Mouse (Mus musculus) embryonic facial prominence, embryonic 11.5 days (tissue): ENCODE measurements around the gene Terb1. TPM values are rescaled to one million over a fixed set of nuclear protein-coding genes. Genes with fewer than 3 reads are reported as not detected.
A peak's percentile ranks its signal among the peaks of the same experiment; 100 is the strongest.

ENCODE experiments used
- ATAC-seq: fragments of 200-750 bp; cut with Nextera tagmentation; replicated peaks from 2 replicates; pipeline ENCODE4 v1.8.0; 2017; ENCODE audit warnings: low read depth; ENCODE audit not compliant: insufficient number of reproducible peaks, low FRiP score, low TSS enrichment
- DNase-seq: peaks from one replicate; pipeline ENCODE4 v3.0.0-alpha.2; 2015; ENCODE audit warnings: low spot score
- H3K27ac ChIP-seq: fragments of 300-500 bp; sonication (generic); replicated peaks from 2 replicates; pipeline ENCODE4 v1.5.1; 2014; ENCODE audit warnings: mild to moderate bottlenecking, low read depth, low read length, control low read depth
- H3K27me3 ChIP-seq: fragments of 300-500 bp; sonication (generic); 2 replicates; pipeline ENCODE4 v1.6.1; 2014; ENCODE audit warnings: mild to moderate bottlenecking, low read length, moderate library complexity, mixed read lengths; ENCODE audit not compliant: control insufficient read depth, insufficient read depth
- H3K36me3 ChIP-seq: fragments of 300-500 bp; sonication (generic); replicated peaks from 2 replicates; pipeline ENCODE4 v1.6.1; 2014; ENCODE audit warnings: low read depth, mild to moderate bottlenecking, low read length, moderate library complexity, mixed read lengths; ENCODE audit not compliant: control insufficient read depth, insufficient read depth
- H3K4me1 ChIP-seq: fragments of 300-500 bp; sonication (generic); 2 replicates; pipeline ENCODE4 v1.6.1; 2014; ENCODE audit warnings: low read length, mixed read lengths; ENCODE audit not compliant: control insufficient read depth, insufficient read depth
- H3K4me2 ChIP-seq: fragments of 300-500 bp; sonication (generic); 2 replicates; pipeline ENCODE4 v1.6.1; 2014; ENCODE audit warnings: low read depth, mild to moderate bottlenecking, control low read depth, low read length, moderate library complexity
- H3K4me3 ChIP-seq: fragments of 300-500 bp; sonication (generic); 2 replicates; pipeline ENCODE4 v1.5.1; 2014; ENCODE audit warnings: low read depth, low read length, control low read depth
- H3K9ac ChIP-seq: fragments of 300-500 bp; sonication (generic); replicated peaks from 2 replicates; pipeline ENCODE4 v1.6.1; 2014; ENCODE audit warnings: mild to moderate bottlenecking, control low read depth, low read length
- H3K9me3 ChIP-seq: fragments of 300-500 bp; sonication (generic); replicated peaks from 2 replicates; pipeline ENCODE4 v1.6.1; 2016; ENCODE audit warnings: mild to moderate bottlenecking, low read length, inconsistent platforms, mixed read lengths; ENCODE audit not compliant: control insufficient read depth
- WGBS: fragments of 180-500 bp; shearing (Covaris S2); extraction: QIAGEN DNeasy Blood & Tissue Kit; methylation state at CpG from one replicate; pipeline ENCODE4 v1.1.7; 2014; 5-methylcytosine and 5-hydroxymethylcytosine counted together
- polyA plus RNA-seq: library from polyadenylated mRNA; unstranded; fragments of >200 nt; fragmentation: Nextera tagmentation; extraction: Ambion mirVana; gene quantifications from 2 replicates; pipeline ENCODE4 v1.2.1, GENCODE M21; 2014

The Terb1 gene
- polyA plus RNA-seq, 1 experiment from 2014 or later: 0.39 TPM

DNA sequence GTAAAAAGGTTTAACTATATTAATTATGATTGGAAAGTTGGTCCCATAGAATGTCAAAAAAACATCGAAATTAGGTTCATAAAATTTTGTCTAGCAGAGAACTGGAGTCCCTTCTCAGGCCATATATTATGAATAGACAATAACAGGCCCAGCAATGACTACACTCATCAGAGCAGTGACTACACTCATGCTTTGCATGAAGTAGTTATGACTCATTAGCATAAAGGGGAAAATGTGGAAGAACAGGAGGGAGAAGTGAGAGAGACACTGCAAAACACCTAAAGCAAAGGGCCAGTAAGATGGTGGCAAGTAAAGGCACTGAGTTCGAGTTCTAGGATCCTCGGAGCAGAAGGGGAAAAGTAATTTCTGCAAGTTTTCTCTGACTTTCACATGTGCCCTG lies 63.7 kb downstream of the Terb1 start:
- Histone ChIP-seq H3K4me3 (no peak overlapping the region), H3K27me3 (no peaks in the 10 kb centered on the region), H3K9me3 (no peaks in the 10 kb centered on the region), H3K9ac (no peak overlapping the region), H3K4me1 (no peaks in the 10 kb centered on the region), H3K36me3 (no peaks in the 10 kb centered on the region), H3K27ac (no peak overlapping the region), H3K4me2 (no peak overlapping the region)
- DNase-seq (no peak), ATAC-seq (no peak)
- 79% methylated on average over 3 of the region's 3 CpGs for WGBS

DNA sequence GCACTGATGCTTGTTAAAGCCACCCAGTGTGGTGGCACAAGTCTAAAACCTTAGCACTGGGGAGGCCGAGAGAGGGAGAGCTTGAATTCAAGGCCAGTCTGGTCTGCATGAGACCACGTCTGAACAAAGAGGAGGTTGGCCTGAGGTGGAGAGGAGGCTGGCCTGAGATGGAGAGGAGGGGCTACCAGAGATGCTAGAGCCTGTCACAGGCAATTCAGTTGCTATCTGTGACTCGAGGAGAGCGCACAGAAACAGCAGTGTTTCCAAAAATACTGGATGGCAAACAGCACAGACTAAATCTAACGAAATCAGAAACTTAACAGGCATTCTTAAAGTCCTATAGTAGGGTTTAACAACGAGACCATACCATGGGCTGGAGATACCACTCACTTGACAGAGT lies 64.5 kb downstream of the Terb1 start:
- H3K27ac ChIP-seq: no peak overlapping the region
- 53% methylated on average over 6 of the region's 6 CpGs for WGBS

DNA sequence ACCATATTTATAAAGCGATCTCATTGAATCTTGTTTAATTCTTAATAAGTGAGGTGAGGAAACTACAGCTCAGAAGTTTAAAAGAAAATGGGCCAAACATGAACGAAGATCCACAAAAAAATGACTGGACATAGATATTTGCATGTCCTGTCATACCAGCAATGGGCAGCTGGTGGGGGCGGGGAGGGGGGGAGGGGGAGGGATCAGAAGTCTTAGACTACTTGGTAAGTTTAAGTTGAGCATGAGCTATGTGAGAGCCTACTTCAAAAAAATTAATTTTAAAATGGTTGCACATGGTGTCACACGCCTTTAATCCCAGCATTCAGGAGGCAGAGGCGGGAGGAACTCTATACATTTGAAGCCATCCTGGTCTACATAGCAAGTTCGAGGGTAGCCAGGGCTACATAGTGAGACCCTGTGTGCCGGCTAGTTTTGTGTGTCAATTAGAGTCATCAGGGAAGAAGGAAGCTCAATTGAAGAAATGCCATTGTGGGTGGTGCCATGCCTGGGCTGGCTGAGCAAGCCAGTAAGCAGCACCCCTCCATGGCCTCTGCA lies 66.5 kb downstream of the Terb1 start:
- H3K27ac ChIP-seq: no peak overlapping the region
- DNase-seq (no peak), ATAC-seq (peak; percentile 10; the same call in 1 of the 2 replicates)
- no peaks in the 10 kb centered on the region for H3K4me1 ChIP-seq
- H3K9me3 ChIP-seq: no peaks in the 10 kb centered on the region
- peak overlapping the region; percentile 96; the same call in 1 of the 2 replicates for H3K9ac ChIP-seq
- H3K4me2 ChIP-seq: no peak overlapping the region; the same call in none of the 2 replicates
- WGBS: 69% methylated on average over 7 of the region's 7 CpGs
- peak overlapping the region; percentile 91 for H3K4me3 ChIP-seq
- peaks cover 5% of the 10 kb centered on the region; the same call in 1 of the 2 replicates for H3K36me3 ChIP-seq
- no peaks in the 10 kb centered on the region for H3K27me3 ChIP-seq

More for the DNA sequence above, 64.5 kb downstream of the Terb1 start:
- ATAC-seq (no peak), DNase-seq (no peak)
- no peaks in the 10 kb centered on the region for H3K9me3 ChIP-seq
- H3K4me2 ChIP-seq: no peak overlapping the region
- H3K4me3 ChIP-seq: no peak overlapping the region
- no peaks in the 10 kb centered on the region for H3K27me3 ChIP-seq
- H3K36me3 ChIP-seq: no peaks in the 10 kb centered on the region
- no peaks in the 10 kb centered on the region for H3K4me1 ChIP-seq
- no peak overlapping the region for H3K9ac ChIP-seq

DNA sequence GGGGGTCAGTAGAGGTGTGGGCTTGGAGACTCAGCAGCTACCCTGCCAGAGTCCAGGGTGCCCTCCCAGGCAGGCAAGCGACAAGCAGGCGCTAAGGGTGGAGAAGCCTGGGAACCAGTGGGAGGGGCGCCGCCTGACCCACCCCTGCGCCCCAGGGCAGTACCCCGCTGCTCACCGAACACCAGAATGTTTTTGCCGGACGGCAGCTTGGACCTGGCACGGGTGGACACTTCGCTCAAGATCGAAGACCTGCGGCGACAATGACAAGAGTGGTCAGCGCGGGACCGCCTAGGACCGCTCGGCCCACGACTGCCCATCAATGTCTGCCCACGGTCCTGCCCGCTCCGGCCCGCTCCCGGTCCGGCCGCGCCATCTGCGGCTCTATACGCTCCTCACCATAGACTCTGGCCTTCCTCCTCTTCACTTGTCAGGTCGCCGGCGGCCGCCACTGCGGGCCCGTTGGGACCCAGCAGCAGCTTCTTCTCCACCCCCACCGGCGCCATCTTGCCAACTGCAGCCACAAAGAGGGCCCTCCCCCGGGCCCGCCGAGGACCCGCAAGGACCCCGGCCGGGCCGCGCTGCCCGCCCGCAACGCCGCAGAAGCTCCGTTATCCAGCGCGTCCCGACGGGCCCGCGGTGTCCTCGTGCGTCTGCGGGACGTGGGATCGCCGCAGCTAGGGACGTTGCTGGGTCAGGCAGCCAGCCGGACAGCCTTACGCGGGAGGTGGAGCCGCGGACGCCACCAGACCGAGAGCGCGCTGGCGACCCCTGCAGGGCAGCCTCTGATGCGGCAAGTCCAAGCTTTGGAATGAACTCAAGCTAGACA lies 67.2 kb downstream of the Terb1 start, which contains the start of gene Dync1li2:
Gene Dync1li2 (minus strand): TSS at position 749 of the 826 bp plus-strand sequence.
- no peaks in the 10 kb centered on the region for H3K27me3 ChIP-seq
- H3K9me3 ChIP-seq: no peaks in the 10 kb centered on the region
- H3K4me1 ChIP-seq: no peaks in the 10 kb centered on the region
- H3K4me2 ChIP-seq: peak within 1 kb of the TSS; percentile 72
- WGBS: under 1% methylated on average over 71 of the region's 75 CpGs
- peak within 1 kb of the TSS; percentile 91 for H3K4me3 ChIP-seq
- H3K36me3 ChIP-seq: peaks cover 10% of the 10 kb centered on the region
- peak; percentile 87 for ATAC-seq
- DNase-seq: peak; percentile 89
- peak within 1 kb of the TSS; percentile 96 for H3K9ac ChIP-seq
- H3K27ac ChIP-seq: peak within 1 kb of the TSS; percentile 86

DNA sequence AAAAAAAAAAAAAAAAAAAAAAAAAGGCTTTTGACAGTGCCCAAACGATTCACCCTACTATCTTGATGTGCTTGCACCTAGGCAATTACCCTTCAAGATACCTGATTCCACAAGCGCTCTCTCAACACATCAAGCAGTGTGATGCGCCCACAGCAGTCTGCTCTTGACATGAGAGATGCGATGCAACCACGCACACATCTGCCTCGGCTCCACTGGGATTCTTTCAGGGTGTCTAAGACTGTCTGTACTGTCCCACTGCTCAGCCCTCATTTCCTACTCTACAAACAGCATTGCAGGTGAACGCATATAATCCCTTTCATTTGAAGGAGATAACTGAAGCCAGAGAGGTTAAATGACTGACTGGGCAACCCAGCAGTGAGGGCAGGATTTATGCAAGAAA lies 68.1 kb downstream of the Terb1 start:
- DNase-seq (no peak), ATAC-seq (no peak)
- no peak overlapping the region for H3K27ac ChIP-seq
- H3K27me3 ChIP-seq: no peaks in the 10 kb centered on the region
- H3K4me3 ChIP-seq: peak overlapping the region; percentile 91
- H3K36me3 ChIP-seq: peaks cover 19% of the 10 kb centered on the region
- H3K4me2 ChIP-seq: peak overlapping the region; percentile 72
- H3K4me1 ChIP-seq: no peaks in the 10 kb centered on the region
- WGBS: 64% methylated on average over 7 of the region's 7 CpGs
- peak overlapping the region; percentile 96 for H3K9ac ChIP-seq
- H3K9me3 ChIP-seq: no peaks in the 10 kb centered on the region

DNA sequence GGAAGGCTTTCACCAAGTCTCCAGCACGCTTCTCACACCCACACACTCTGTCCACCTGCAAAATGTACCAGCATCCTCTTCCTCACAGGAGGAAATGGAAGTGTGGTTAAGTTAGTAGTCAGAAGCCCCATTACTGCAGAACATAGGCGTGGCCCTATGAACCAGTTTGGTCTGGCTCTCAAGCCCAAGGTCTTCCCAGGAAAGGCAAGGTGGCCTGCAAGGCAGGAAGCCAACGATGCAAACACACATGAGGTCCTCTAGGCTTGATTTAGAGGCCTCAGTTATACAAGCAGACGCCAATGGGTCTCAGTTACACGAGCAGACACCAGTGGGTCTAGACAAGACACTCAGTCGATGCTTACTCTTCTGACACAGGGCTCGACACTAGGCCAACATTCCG lies 70.2 kb downstream of the Terb1 start:
- Histone ChIP-seq H3K4me3 (no peak overlapping the region), H3K9me3 (no peaks in the 10 kb centered on the region), H3K27me3 (no peaks in the 10 kb centered on the region), H3K27ac (no peak overlapping the region), H3K36me3 (peaks cover 27% of the 10 kb centered on the region), H3K4me1 (no peaks in the 10 kb centered on the region), H3K4me2 (no peak overlapping the region), H3K9ac (no peak overlapping the region)
- no peak for ATAC-seq
- DNase-seq: no peak
- WGBS: 90% methylated on average over 8 of the region's 8 CpGs

DNA sequence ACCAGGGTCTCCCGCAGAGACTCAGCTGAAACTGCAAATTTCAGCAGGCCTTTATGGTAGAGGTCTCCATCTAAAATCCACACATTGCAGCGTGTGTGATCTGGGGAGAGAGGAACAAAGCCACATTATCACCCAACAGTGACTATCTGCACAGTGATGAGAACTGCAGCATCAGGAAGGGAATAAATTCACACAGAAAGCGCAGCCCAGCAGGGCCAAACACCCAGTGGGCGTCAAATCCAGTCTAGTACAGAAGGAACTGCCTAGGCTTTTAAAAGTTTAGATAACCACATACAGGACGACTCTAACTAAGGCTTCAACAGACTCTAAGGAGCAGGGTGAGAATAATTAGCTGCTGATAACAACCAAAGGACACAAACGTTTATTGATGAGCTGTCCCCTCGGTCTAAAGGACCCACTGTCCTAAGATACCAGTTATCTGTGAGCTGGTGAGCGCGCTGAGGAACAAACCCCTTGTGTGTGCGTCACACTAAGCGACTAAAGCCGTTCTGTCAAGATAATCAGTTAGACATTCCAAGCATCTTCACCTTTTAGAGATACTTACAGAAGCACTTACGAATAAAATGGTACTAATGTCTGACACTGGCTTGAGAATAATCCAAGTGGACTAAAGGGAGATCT lies 72.1 kb downstream of the Terb1 start:
- no peak overlapping the region for H3K9ac ChIP-seq
- no peaks in the 10 kb centered on the region for H3K27me3 ChIP-seq
- H3K27ac ChIP-seq: no peak overlapping the region
- DNase-seq: no peak
- H3K4me3 ChIP-seq: no peak overlapping the region
- no peak for ATAC-seq
- H3K9me3 ChIP-seq: no peaks in the 10 kb centered on the region
- WGBS: 94% methylated on average over 13 of the region's 13 CpGs
- no peak overlapping the region for H3K4me2 ChIP-seq
- H3K36me3 ChIP-seq: peaks cover 35% of the 10 kb centered on the region
- H3K4me1 ChIP-seq: no peaks in the 10 kb centered on the region

DNA sequence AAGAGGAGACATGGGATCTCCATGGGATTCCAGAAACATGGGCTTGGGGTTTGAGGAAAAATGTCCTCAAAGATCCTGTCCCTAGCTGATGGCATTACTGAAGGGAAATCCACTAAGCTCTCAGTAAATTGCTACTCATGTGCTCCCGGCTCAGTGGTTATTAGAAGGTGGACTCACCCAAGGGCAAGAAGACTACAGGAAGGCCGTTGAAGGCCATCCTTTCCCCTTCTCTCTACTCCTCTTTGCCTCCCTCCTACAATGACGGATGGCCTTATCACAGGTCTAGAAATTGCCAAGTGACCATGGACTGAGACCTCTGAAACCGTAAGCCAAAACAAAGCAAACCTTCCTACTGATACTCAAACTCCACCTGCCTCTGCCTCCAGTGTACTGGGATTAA lies 73.1 kb downstream of the Terb1 start:
- H3K4me1 ChIP-seq: no peaks in the 10 kb centered on the region
- H3K9ac ChIP-seq: no peak overlapping the region
- H3K4me3 ChIP-seq: no peak overlapping the region
- H3K27ac ChIP-seq: no peak overlapping the region
- 94% methylated on average over 4 of the region's 4 CpGs for WGBS
- H3K4me2 ChIP-seq: no peak overlapping the region
- ATAC-seq (no peak), DNase-seq (no peak)
- H3K36me3 ChIP-seq: peaks cover 44% of the 10 kb centered on the region
- H3K27me3 ChIP-seq: no peaks in the 10 kb centered on the region
- no peaks in the 10 kb centered on the region for H3K9me3 ChIP-seq
